Mouse (Mus musculus) layer of hippocampus, adult 18-20 months (tissue): ENCODE results near the gene Sgsm1. TPM values are rescaled to one million over a fixed set of nuclear protein-coding genes. Genes with fewer than 3 reads are reported as not detected.

Experiments
- DNase-seq, 2 experiments: peaks; one replicate each; pipeline ENCODE4 v3.0.0; 2022; ENCODE audit warnings: low spot score in 2 of 2
- microRNA-seq, 2 experiments: library from miRNA; unstranded; fragments of <30 nt; microRNA quantifications; one replicate each; pipeline ENCODE4 v1.2.0; 2021
- total RNA-seq, 2 experiments: library from RNA; stranded (reverse); gene quantifications; 2 replicates each; pipeline ENCODE4 v1.2.3; 2021

Gene Sgsm1
- total RNA-seq, 2 experiments from 2014 or later: 75.8 to 90.7 TPM

DNA sequence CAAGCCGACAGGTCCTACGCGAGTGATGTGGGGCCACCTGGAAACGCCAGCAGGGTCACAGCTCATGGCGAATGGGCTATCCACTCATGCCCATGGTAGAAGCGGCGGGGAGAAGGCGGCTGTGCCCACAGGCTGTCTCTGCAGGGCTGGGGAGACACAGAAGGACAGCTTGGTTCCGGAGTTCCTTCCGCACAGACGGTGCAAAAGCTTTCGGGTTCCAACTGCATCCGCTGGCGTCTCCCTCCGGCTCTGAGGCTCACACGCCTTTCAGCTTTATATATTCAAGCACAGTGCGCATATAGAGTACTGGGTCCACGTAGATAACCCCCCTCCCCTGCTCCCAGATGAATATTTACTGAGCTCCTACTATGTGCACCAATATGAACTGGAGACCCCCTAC is 116.8 kb downstream of the Sgsm1 start:
- DNase-seq: peak; percentile 41 to 62

Small RNA genes within 50 kb of the gene (microRNA-seq; reads per million reads assigned to microRNA genes)
- gene Mir7229 (0 reads per million in 2 experiments), gene Mir7230 (0 reads per million in 2 experiments)

Other genes starting within 250 kb of the Sgsm1 start
- not detected for gene Crybb2, start 240.7 kb downstream of the Sgsm1 start, total RNA-seq
- gene Crybb3, start 229.2 kb downstream of the Sgsm1 start, total RNA-seq: 1 to 10 TPM; 1.6 to 2.1 TPM
- 10 to 100 TPM; 59.4 to 67.8 TPM for gene 2900026A02Rik, start 89.5 kb downstream of the Sgsm1 start, total RNA-seq
- gene Tmem211, start 83.9 kb downstream of the Sgsm1 start, total RNA-seq: not detected
- not detected for gene Aym1, start 46.5 kb upstream of the Sgsm1 start, total RNA-seq
- 10 to 100 TPM; 81.3 to 83.7 TPM for gene Wscd2, start 179.5 kb upstream of the Sgsm1 start, total RNA-seq